Mouse (Mus musculus): ENCODE results near the gene 1700022I11Rik. TPM values are rescaled to one million over a fixed set of nuclear protein-coding genes. Genes with fewer than 3 reads are reported as not detected.
"Not testable (repeated sequence)": the region's sequence is repeated elsewhere in the genome, so short reads cannot be mapped to it uniquely, and the experiment has no call there.

The 1700022I11Rik gene
- total RNA-seq, 1 experiment from 2014 or later = 0.93 TPM

DNA sequence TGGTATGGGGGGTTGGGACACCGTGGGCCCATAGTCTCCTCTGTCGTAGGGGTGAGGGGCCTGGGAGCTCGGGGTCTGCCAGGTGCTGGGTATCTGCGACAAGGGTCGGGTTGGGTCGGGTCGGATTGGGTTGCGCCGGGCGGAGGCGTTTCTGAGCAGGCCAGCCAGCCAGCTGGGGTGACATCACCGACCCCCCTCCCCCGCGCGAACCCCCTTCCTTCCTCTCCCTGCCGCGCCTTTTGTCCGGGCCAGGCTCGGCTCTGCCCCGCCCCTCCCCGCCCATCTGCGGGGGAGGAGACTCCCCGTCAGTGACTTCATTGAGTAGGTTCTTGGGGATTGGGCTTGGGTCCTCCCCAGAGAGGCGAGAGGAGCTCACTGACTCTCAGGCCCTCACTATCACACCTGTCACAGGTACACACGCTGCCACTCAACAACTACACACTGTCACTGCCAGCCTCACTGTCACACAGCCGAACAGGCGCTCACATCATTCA, 19.3 kb upstream of the 1700022I11Rik start:
- peak; percentile 41 for ATAC-seq (ENCODE audit: extremely low read depth, insufficient number of reproducible peaks, low FRiP score, poor library complexity, severe bottlenecking)

DNA sequence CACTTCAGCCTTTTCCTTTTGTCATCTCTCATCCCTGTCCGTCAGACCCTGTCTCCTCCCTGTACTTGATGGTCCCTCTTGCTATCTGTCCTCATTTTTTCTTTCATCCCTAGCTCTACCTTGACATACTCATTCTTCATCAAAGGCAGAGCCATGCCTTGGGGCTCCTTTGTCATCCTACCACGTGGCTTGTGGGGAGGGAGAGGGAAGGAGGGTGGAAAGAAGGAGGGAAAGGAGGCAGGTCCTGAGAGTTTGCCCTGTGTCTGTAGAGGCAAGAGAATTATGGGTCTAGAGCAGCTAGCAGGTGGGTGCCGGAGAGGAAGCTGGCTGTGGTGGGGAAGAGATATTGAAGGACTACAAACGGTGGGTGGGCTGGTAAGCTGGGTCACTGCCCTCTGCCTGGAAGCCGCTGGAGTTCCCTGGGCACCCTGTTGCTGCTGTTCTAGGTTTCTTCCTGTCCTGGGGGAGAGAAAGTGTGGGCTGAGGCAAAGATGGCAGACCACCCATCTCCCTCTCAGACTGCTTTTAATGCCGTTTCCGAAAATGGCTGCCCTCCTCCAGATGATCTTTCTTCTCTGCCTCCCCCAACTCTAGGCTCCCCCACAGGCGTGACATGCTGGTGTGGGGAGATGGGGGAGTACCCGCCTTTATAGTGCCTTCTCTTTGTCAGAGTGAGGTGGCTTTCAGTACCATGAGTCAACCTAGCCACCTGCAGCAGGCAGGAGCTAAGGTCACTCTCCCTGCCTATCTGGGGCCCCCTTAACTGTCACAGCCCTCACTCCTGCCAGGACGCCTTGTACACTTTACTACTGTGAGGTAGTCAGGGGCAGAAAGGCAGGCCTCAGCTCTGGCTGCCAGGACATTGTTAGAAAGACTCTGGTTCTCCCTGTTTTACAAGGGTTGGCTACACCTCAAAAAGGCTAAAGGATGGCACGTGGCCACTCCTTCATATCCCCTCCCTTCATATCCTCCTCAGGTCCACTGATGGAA, 17.9 kb upstream of the 1700022I11Rik start:
- no peak for ATAC-seq (ENCODE audit: extremely low read depth, insufficient number of reproducible peaks, low FRiP score, poor library complexity, severe bottlenecking)

DNA sequence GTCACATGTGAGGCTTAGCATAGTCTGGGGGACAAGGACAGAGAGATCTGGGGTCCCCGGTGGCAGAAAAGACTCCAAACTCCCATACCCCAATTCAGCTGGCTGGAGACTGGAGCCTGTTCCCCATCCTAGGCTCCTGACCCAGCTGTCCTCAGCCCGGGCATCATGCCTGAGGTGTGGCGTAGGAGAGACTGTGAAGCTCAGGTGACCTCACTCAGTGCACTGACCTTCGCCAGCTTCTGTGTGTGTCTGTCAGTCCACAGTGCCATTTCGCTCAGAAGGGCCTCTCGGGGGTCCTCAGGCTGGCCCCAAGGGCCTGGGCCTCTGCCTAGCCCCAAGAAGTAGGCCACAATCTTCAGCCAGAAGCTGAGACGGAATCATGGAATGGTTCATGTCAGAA, 16.8 kb upstream of the 1700022I11Rik start:
- ATAC-seq (ENCODE audit: extremely low read depth, insufficient number of reproducible peaks, low FRiP score, poor library complexity, severe bottlenecking) = no peak

DNA sequence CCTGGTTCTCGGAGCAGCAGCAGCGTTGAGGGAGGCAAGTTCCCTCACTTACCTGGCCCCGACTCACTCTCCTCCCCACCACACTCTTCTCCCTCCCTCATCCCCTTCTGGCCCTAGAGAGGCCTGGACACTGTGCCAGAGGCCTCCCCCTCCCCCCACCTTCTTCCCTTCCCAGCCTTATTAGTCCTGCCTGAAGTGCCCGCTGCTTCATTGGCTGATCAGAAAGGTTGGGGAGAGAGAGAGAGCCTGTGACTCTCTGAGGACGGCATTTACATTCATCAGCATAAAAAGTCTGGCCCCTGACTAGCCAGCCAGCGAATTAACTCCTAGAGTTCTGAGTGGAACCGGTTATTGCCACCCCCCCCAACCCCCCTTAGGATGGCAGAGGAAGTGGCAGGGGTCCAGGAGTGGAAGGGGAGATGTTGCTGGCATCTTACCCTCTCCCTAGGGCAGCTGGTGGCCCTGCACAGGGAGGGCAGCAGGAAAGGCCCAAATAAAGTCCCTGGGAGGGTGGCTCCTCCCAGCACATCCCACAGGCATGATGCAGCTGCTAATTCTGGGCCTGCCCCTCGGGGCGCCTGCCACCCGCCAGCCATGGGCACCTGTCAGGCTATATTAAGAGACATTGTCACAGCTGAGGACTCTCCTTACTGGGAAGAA, 15.8 kb upstream of the 1700022I11Rik start:
- no peak for ATAC-seq (ENCODE audit: extremely low read depth, insufficient number of reproducible peaks, low FRiP score, poor library complexity, severe bottlenecking)

DNA sequence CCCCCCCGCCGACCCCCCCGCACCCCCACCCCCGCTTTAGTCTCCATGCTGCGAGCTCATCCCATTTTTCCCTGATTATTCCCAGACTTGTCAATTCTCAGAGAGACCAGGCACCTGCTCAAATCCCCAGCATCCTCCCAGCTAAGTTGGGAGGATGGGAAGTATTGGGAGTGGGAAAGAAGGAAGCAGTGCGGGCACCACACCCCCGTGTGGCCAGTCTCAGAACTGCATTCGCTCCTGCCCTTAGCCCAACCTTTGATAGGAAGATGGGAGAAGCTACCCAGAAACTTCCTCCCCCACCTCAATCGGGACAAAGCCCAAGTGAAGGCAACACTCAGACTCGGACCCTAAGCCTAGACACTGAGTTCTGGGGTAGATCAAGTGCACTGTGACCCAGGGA, 15.1 kb upstream of the 1700022I11Rik start:
- ATAC-seq (ENCODE audit: extremely low read depth, insufficient number of reproducible peaks, low FRiP score, poor library complexity, severe bottlenecking) = no peak

DNA sequence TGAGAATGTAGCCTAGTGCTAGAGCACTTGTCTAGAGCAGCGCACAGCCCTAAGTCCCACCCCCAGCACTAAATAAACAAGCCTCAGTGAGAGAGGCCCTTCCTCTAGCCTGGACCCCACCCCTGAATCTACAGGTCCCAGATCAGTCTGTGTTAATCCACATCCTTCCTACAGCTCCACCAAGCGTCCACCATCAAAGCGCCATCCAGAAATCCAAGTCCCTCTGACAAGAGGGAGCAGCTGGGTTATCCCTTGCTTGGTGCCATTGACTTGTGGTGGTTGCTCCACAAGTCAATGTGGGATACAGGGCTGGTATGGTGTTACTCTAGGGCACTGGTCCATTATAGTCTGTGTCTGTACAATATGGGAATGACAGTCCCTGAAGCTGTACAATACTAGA, 14.2 kb upstream of the 1700022I11Rik start:
- no peak for ATAC-seq (ENCODE audit: extremely low read depth, insufficient number of reproducible peaks, low FRiP score, poor library complexity, severe bottlenecking)

DNA sequence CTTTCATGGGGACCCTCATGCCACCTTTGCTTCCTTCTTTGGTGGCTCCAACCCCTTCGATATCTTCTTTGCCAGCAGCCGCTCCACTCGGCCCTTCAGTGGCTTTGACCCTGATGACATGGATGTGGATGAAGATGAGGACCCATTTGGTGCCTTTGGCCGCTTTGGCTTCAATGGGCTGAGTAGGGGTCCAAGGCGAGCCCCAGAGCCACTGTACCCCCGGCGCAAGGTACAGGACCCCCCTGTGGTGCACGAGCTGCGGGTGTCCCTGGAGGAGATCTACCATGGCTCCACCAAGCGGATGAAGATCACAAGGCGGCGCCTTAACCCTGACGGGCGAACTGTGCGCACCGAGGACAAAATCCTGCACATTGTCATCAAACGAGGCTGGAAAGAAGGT, 12.8 kb upstream of the 1700022I11Rik start:
- ATAC-seq (ENCODE audit: extremely low read depth, insufficient number of reproducible peaks, low FRiP score, poor library complexity, severe bottlenecking) = no peak

DNA sequence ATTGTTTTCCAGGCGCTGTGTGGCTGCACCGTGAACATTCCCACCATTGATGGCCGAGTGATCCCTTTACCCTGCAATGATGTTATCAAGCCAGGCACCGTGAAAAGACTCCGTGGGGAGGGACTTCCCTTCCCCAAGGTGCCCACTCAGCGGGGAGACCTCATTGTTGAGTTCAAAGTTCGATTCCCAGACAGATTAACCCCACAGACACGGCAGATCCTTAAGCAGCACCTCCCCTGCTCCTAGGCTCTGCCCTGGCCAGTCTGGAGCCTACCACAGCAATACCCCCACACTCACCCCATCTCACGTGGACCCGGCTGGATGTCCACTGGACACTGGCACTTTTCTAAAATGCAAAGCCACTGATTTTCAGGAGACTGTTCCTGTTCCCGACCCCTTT, 12.1 kb upstream of the 1700022I11Rik start:
- ATAC-seq (ENCODE audit: extremely low read depth, insufficient number of reproducible peaks, low FRiP score, poor library complexity, severe bottlenecking) = no peak

DNA sequence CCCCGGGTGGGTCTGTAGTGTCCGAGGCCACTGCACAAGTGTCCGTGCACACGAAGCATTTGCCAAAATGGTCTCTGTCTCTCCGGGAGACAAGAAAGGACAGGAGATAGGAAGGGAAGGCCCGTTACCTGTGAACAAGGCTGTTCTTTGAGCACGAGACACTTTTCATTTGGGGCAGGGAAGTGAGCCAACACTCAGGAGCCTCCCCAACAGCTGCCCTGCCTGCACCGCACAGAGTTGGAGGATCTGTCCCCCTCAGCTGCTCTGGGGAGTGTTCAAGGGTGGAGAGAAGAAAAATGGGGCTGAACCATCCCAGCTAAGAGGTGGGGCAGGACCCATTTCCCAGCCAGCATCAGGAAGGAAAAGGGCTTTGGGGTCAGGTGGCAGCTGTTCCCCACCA, 11.4 kb upstream of the 1700022I11Rik start:
- no peak for ATAC-seq (ENCODE audit: extremely low read depth, insufficient number of reproducible peaks, low FRiP score, poor library complexity, severe bottlenecking)

DNA sequence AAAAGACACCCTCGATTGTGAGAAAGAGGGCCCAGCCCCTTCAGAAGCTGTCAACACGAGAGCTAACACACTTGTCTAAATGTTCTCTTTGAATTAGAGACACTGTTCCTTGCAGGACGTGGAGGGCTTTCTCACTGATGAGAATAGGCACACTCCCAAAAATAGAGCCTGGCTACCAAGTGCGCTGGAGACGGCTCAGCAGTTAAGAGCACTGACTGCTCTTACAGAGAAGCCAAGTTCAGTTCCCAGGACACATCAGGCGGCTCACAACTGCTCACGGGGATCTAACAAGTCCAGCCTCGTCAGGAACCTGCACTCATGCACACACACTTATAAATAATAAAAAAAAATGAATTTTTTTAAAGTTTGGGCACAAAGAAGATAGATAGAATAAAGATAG, 10.5 kb upstream of the 1700022I11Rik start:
- ATAC-seq (ENCODE audit: extremely low read depth, insufficient number of reproducible peaks, low FRiP score, poor library complexity, severe bottlenecking) = no peak

DNA sequence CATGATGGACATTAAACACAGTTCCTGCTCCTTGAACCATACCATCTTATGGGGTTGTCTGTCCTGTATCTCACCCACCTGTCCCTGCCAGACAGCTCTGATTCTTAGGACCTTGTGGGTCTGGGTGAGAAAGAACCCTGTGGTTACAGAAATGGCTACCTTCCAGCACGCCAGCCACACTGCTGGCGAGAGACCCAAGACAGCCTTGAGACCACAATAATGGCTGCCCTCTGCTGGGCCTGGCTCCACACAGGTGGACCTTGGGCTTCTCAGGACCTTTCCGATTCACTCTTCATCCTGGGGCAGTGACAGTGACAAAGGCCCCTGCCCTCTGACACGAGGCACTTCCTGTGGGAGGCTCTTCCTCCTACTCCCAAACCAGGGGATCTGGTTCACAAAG, 10.0 kb upstream of the 1700022I11Rik start:
- ATAC-seq (ENCODE audit: extremely low read depth, insufficient number of reproducible peaks, low FRiP score, poor library complexity, severe bottlenecking) = no peak

DNA sequence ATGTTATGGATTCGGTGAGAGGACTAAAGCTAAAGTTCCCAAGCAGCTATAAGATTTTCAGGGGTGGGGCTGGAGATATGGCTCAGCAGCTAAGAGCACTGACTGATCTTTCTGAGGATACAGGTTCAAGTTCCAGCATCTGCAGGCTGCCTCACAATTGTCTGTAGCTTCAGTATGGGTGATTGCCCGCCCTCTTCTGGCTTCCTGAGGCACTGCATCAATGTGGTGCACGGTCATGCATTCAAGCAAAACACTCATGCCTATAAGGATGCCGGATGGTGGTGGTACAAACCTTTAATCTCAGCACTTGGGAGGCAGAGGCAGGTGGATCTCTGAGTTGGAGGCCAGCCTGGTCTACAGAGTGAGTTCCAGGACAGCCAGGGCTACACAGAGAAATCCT, 7.8 kb upstream of the 1700022I11Rik start:
- peak; percentile 77 for ATAC-seq (ENCODE audit: extremely low read depth, insufficient number of reproducible peaks, low FRiP score, poor library complexity, severe bottlenecking)

DNA sequence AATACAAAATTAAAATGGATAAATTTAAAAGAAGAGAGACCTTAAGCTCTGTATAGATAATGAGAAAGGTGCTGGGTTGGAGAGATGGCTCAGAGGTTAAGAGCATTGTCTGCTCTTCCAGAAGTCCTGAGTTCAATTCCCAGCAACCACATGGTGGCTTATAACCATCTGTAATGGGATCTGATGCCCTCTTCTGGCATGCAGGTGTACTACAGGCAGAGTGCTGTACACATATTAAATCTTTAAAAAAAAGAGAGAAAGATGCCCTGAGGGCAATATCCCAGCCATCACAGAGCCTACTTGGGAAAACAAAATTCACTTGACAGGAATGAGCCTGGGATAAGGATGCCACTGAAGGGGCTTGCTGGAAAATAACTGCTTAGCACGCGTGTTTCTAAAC, 5.9 kb upstream of the 1700022I11Rik start:
- ATAC-seq (ENCODE audit: extremely low read depth, insufficient number of reproducible peaks, low FRiP score, poor library complexity, severe bottlenecking) = no peak

DNA sequence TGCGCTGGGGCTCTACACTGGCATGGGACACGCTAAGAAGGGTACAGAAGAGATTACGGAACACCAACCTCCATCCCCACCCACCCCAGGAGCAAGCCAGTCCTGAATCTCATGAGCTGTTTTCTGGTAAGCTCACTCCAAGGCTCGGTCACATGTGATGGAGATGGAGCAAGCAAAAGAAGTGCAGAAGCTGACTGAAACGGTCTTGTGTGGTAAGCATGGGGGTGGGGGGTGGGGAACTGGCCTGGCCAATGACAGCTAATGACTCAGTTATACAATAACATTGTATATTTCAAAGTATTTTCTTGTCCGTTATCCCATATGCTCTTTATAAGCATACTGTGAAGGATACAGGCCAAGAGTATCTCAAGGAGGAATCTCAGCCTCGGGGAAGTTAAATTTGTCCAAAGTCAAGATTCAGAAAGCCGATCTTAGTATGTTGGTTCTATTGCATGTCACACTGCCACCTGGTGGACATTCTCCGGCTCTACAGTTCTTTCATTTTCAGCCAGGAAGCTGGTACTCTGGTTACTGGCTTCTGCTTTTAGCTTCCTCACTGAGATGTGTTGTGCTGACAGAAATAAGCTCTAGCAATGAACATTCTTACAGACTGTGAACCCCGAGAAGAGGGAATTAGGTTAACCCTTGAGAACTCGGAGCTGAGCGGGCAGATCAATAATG, 4.2 kb upstream of the 1700022I11Rik start:
- peak; percentile 88 for ATAC-seq (ENCODE audit: extremely low read depth, insufficient number of reproducible peaks, low FRiP score, poor library complexity, severe bottlenecking)

DNA sequence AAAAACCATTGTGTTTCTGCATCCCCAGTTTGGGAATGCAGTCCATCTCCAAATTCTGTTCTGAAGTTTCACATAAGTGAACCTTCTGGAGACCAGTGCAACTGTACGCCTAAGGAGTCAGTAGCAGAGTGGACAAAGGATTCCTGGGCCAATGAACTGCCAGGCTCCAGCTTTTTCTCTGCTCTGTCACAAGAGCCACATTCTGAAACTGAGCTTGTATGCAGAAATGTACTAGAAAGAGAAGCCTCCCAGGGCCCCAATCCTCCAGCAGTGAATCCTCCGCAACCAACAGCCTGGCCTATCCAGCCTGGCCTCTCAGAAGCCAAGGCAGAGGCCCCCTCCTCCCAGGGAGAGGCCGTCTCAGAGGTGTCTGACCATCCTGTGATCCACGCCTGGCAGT, 3.5 kb downstream of the 1700022I11Rik start:
- no peak for ATAC-seq (ENCODE audit: extremely low read depth, insufficient number of reproducible peaks, low FRiP score, poor library complexity, severe bottlenecking)

DNA sequence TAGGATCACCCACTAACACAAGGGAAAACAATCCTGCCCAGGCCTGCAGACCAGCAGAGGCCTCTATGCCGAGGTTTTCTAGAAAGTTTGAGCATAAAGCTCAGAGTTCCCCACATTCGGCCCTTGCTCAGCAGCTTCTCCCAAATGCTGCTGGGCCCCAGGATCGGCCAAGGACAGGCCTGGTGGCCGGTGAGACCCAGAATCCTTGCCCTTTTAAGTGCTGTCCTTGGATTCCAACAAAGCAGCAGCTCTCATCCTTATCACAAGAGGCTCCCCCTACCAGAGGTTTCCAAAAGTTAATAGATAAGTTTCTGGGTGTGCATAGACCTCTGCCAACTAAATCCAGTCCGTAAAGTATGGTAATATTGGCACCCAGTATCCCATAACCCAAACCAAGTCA, 4.5 kb downstream of the 1700022I11Rik start:
- no peak for ATAC-seq (ENCODE audit: extremely low read depth, insufficient number of reproducible peaks, low FRiP score, poor library complexity, severe bottlenecking)

DNA sequence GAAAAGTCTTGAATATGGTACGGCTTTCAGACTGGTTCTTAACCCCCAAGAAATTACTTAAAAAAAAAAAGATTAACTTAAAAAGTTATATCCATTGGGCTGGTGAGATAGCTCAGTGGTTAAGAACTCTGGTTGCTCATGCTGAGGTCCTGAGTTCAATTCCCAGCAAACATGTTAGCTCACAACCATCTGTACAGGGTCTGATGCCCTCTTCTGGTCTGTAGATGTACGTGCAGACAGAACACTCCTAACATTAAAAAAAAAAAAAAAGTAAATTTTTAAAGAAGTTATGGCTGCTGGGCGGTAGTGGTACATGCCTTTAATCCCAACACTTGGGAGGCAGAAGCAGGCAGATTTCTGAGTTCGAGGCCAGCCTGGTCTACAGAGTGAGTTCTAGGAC, 8.7 kb downstream of the 1700022I11Rik start:
- no peak for ATAC-seq (ENCODE audit: extremely low read depth, insufficient number of reproducible peaks, low FRiP score, poor library complexity, severe bottlenecking)

DNA sequence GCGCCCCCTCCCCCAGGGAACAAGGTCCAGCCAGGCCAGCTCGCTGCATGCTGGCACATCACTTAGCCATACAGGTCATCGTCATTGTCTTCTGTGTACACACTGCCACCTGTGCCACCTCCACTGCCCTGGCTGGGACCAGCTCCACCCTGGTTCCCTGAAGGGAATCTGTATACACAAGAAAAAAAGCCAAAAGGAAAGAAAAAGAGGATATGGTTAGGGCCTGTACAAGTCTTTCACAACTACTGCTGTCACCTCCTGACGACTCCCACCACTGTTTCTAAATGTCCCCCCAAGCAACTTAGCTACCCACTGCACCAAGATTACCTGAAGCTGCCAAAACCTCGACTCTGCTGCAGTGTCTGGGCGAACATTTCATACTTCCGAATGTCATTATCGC, 11.1 kb downstream of the 1700022I11Rik start:
- ATAC-seq (ENCODE audit: extremely low read depth, insufficient number of reproducible peaks, low FRiP score, poor library complexity, severe bottlenecking) = not testable (repeated sequence)

DNA sequence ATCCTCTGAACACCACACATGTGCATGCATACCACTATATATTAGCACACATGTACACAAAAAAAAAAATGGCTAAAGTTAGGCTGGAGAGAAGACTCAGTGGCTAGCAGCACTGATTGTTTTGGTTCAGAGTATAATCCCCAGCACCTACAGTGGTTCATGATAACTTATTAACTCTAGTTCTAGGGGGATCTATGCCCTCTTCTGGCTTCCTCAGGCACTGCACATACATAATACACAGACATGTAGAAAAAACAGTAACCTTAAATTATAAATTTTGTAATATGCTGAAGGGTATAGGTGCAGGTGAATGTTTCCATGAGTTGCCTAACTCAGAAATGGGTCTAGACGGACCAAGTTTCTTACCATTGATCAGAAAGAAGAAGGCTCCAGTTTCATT, 18.9 kb downstream of the 1700022I11Rik start:
- ATAC-seq (ENCODE audit: extremely low read depth, insufficient number of reproducible peaks, low FRiP score, poor library complexity, severe bottlenecking) = no peak

DNA sequence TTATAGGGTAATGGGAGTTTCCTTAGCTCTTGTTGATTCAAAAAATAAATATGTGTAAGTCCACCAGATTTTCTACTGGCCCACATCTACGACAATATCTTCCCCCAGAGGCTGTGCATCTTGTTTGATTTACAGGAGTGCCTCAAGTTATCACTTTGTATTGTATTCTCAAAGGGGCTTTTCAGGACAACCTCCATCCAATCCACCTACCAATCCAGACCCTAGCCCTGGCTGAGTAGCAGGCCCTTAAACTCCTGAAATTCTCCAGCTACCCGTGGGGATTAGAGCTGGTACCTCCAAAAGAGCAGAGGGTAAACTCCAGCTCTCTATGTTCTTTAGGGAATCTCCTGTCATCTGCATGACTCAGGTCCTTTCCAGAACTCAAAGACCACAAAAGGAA, 28.6 kb downstream of the 1700022I11Rik start:
- no peak for ATAC-seq (ENCODE audit: extremely low read depth, insufficient number of reproducible peaks, low FRiP score, poor library complexity, severe bottlenecking)
